Mouse (Mus musculus): ENCODE results near the gene Cttnbp2nl. TPM values are rescaled to one million over a fixed set of nuclear protein-coding genes. Genes with fewer than 3 reads are reported as not detected.

Cttnbp2nl gene
- polyA plus RNA-seq, 1 experiment from 2014 or later: 62.6 TPM

GRCm38 (mm10) chr3:105019826-105020692, 32.9 kb downstream of the Cttnbp2nl start:
- Histone ChIP-seq H3K9me3 (ENCODE audit: control insufficient read depth, low read length) (no peaks in the 10 kb centered on the region), H3K4me2 (ENCODE audit: low read length) (no peak overlapping the region), H3K27me3 (replicated peaks; ENCODE audit: control insufficient read depth, insufficient read depth, low read length) (no peaks in the 10 kb centered on the region), H3K4me3 (replicated peaks; ENCODE audit: low read length) (no peak overlapping the region), H3K4me1 (replicated peaks; ENCODE audit: control insufficient read depth, insufficient read depth, low read length) (peaks cover 4% of the 10 kb centered on the region; the same call in 1 of the 2 replicates), H3K27ac (ENCODE audit: low read length) (no peak overlapping the region), H3K9ac (replicated peaks; ENCODE audit: low read depth, low read length) (no peak overlapping the region), H3K36me3 (ENCODE audit: control insufficient read depth, insufficient read depth) (no peaks in the 10 kb centered on the region)
- 56% methylated on average over 12 of the region's 12 CpGs for WGBS
- no peak for ATAC-seq

GRCm38 (mm10) chr3:105018783-105019105, 34.2 kb downstream of the Cttnbp2nl start:
- H3K4me1 ChIP-seq (replicated peaks; ENCODE audit: control insufficient read depth, insufficient read depth, low read length): peaks cover 4% of the 10 kb centered on the region; the same call in 1 of the 2 replicates
- no peak overlapping the region for H3K4me3 ChIP-seq (replicated peaks; ENCODE audit: low read length)
- no peak overlapping the region for H3K27ac ChIP-seq (ENCODE audit: low read length)
- no peaks in the 10 kb centered on the region for H3K27me3 ChIP-seq (replicated peaks; ENCODE audit: control insufficient read depth, insufficient read depth, low read length)
- no peak overlapping the region for H3K4me2 ChIP-seq (ENCODE audit: low read length)
- WGBS: 94% methylated on average over 6 of the region's 6 CpGs
- no peaks in the 10 kb centered on the region for H3K9me3 ChIP-seq (ENCODE audit: control insufficient read depth, low read length)
- no peak overlapping the region for H3K9ac ChIP-seq (replicated peaks; ENCODE audit: low read depth, low read length)
- no peak for ATAC-seq
- no peaks in the 10 kb centered on the region for H3K36me3 ChIP-seq (ENCODE audit: control insufficient read depth, insufficient read depth)

DNA sequence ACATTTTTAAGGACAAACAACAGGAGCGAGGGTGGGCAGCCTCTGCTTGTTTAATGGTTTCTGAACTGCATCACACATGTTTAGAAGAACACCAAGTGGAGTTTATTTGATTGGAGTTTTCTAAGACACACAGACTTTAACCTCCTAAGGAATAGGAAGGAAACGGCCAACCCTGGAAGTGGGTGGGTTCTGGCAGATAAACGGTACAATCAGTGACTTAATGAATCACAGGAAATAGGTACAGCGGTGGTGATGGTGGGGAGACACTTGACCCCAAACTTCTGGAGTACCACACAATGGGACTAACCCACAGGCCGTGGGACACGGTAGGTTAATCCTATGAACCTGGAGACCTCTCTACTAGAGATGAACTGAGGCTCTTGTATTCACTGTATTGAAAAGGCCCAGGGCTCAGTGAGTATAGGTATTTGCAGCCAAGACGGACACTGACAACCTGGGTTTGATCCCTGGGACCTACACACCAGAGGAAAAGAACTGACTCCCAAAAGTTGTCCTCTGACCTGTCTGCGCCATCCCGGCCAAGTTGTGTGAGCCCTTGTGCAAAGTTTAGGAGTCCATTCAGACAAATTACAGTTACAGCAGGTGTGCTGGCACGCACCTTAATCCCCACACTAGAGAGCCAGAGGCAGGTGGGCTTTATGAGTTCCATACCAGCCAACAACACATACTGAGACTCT, 34.7 kb downstream of the Cttnbp2nl start:
- H3K4me3 ChIP-seq (replicated peaks; ENCODE audit: low read length): no peak overlapping the region
- no peak for ATAC-seq
- H3K27me3 ChIP-seq (replicated peaks; ENCODE audit: control insufficient read depth, insufficient read depth, low read length): no peaks in the 10 kb centered on the region
- H3K9ac ChIP-seq (replicated peaks; ENCODE audit: low read depth, low read length): no peak overlapping the region
- peaks cover 4% of the 10 kb centered on the region; the same call in 1 of the 2 replicates for H3K4me1 ChIP-seq (replicated peaks; ENCODE audit: control insufficient read depth, insufficient read depth, low read length)
- no peaks in the 10 kb centered on the region for H3K9me3 ChIP-seq (ENCODE audit: control insufficient read depth, low read length)
- 91% methylated on average over 10 of the region's 10 CpGs for WGBS
- no peaks in the 10 kb centered on the region for H3K36me3 ChIP-seq (ENCODE audit: control insufficient read depth, insufficient read depth)
- no peak overlapping the region for H3K4me2 ChIP-seq (ENCODE audit: low read length)
- H3K27ac ChIP-seq (ENCODE audit: low read length): no peak overlapping the region

GRCm38 (mm10) chr3:105017314-105017713, 35.6 kb downstream of the Cttnbp2nl start:
- no peak overlapping the region for H3K4me2 ChIP-seq (ENCODE audit: low read length)
- 90% methylated on average over 8 of the region's 8 CpGs for WGBS
- H3K4me1 ChIP-seq (replicated peaks; ENCODE audit: control insufficient read depth, insufficient read depth, low read length): peaks cover 4% of the 10 kb centered on the region; the same call in 1 of the 2 replicates
- no peak overlapping the region for H3K4me3 ChIP-seq (replicated peaks; ENCODE audit: low read length)
- H3K9ac ChIP-seq (replicated peaks; ENCODE audit: low read depth, low read length): no peak overlapping the region
- no peak overlapping the region for H3K27ac ChIP-seq (ENCODE audit: low read length)
- no peaks in the 10 kb centered on the region for H3K36me3 ChIP-seq (ENCODE audit: control insufficient read depth, insufficient read depth)
- H3K27me3 ChIP-seq (replicated peaks; ENCODE audit: control insufficient read depth, insufficient read depth, low read length): no peaks in the 10 kb centered on the region
- no peak for ATAC-seq
- no peaks in the 10 kb centered on the region for H3K9me3 ChIP-seq (ENCODE audit: control insufficient read depth, low read length)

DNA sequence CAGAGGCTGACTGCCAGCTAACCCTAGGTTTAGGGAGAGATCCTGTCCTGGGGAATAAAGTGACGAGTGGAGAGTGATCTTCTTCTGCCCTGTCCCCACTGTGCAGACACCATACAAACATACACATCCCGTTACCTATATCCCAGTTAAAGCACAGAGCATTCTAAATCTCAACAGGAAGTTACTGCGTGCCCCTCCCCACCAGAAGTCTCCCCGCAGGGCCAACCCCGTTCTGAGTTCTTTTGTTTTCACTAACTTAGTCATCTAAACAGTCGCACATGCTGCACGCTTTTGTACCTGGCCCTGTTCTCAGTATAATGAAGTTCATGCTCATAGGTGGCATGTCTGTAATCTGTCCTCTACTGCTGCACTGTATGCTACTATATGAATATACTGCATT, 36.7 kb downstream of the Cttnbp2nl start:
- no peaks in the 10 kb centered on the region; the same call in 1 of the 2 replicates for H3K36me3 ChIP-seq (ENCODE audit: control insufficient read depth, insufficient read depth)
- no peaks in the 10 kb centered on the region for H3K27me3 ChIP-seq (replicated peaks; ENCODE audit: control insufficient read depth, insufficient read depth, low read length)
- no peak overlapping the region for H3K27ac ChIP-seq (ENCODE audit: low read length)
- H3K4me1 ChIP-seq (replicated peaks; ENCODE audit: control insufficient read depth, insufficient read depth, low read length): peaks cover 4% of the 10 kb centered on the region; the same call in 1 of the 2 replicates
- no peaks in the 10 kb centered on the region for H3K9me3 ChIP-seq (ENCODE audit: control insufficient read depth, low read length)
- no peak overlapping the region for H3K4me3 ChIP-seq (replicated peaks; ENCODE audit: low read length)
- H3K9ac ChIP-seq (replicated peaks; ENCODE audit: low read depth, low read length): no peak overlapping the region
- 58% methylated on average over 7 of the region's 7 CpGs for WGBS
- ATAC-seq: 0 out of 2 replicates have a peak, but pooled peaks have one; percentile 38
- no peak overlapping the region for H3K4me2 ChIP-seq (ENCODE audit: low read length)

DNA sequence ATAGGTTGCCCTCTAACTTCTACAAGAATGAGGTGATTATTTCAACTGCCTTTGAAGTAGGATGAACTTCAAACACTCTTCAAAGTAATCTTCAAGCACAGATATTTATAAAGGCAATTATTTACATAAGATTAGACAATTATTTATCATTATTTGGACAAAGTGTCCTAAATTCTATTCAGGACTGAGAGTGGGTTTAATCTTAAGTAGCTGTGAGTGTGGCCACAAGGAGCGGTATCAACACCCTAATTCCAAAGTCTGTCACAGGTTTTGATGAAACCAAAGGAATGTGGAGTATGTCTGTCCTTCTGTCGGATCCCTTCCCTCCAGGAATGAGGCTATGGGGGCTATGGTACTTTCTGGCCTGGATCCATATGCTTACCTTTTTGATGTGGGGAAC, 38.0 kb downstream of the Cttnbp2nl start:
- 82% methylated on average over 2 of the region's 2 CpGs for WGBS
- no peaks in the 10 kb centered on the region for H3K9me3 ChIP-seq (ENCODE audit: control insufficient read depth, low read length)
- H3K4me3 ChIP-seq (replicated peaks; ENCODE audit: low read length): no peak overlapping the region
- no peak overlapping the region for H3K27ac ChIP-seq (ENCODE audit: low read length)
- H3K9ac ChIP-seq (replicated peaks; ENCODE audit: low read depth, low read length): no peak overlapping the region
- peaks cover 4% of the 10 kb centered on the region; the same call in 1 of the 2 replicates for H3K4me1 ChIP-seq (replicated peaks; ENCODE audit: control insufficient read depth, insufficient read depth, low read length)
- H3K36me3 ChIP-seq (ENCODE audit: control insufficient read depth, insufficient read depth): peaks cover 12% of the 10 kb centered on the region
- no peak overlapping the region for H3K4me2 ChIP-seq (ENCODE audit: low read length)
- no peak for ATAC-seq
- no peaks in the 10 kb centered on the region for H3K27me3 ChIP-seq (replicated peaks; ENCODE audit: control insufficient read depth, insufficient read depth, low read length)

- Histone ChIP-seq H3K9me3 (ENCODE audit: control insufficient read depth, low read length) (no peaks in the 10 kb centered on the region), H3K9ac (replicated peaks; ENCODE audit: low read depth, low read length) (no peak overlapping the region), H3K4me2 (ENCODE audit: low read length) (no peak overlapping the region), H3K27ac (ENCODE audit: low read length) (no peak overlapping the region), H3K36me3 (ENCODE audit: control insufficient read depth, insufficient read depth) (peaks cover 21% of the 10 kb centered on the region), H3K27me3 (replicated peaks; ENCODE audit: control insufficient read depth, insufficient read depth, low read length) (no peaks in the 10 kb centered on the region), H3K4me3 (replicated peaks; ENCODE audit: low read length) (no peak overlapping the region), H3K4me1 (replicated peaks; ENCODE audit: control insufficient read depth, insufficient read depth, low read length) (peaks cover 4% of the 10 kb centered on the region; the same call in 1 of the 2 replicates)
- 85% methylated on average over 7 of the region's 7 CpGs for WGBS
- no peak for ATAC-seq
Observed at GRCm38 (mm10) chr3:105012696-105013313, 40.1 kb downstream of the Cttnbp2nl start.

- H3K36me3 ChIP-seq (ENCODE audit: control insufficient read depth, insufficient read depth): peaks cover 28% of the 10 kb centered on the region
- H3K27me3 ChIP-seq (replicated peaks; ENCODE audit: control insufficient read depth, insufficient read depth, low read length): no peaks in the 10 kb centered on the region
- no peak overlapping the region for H3K27ac ChIP-seq (ENCODE audit: low read length)
- no peak overlapping the region for H3K4me3 ChIP-seq (replicated peaks; ENCODE audit: low read length)
- WGBS: 88% methylated on average over 5 of the region's 5 CpGs
- no peaks in the 10 kb centered on the region for H3K9me3 ChIP-seq (ENCODE audit: control insufficient read depth, low read length)
- ATAC-seq: no peak
- no peak overlapping the region for H3K9ac ChIP-seq (replicated peaks; ENCODE audit: low read depth, low read length)
- H3K4me2 ChIP-seq (ENCODE audit: low read length): no peak overlapping the region
- H3K4me1 ChIP-seq (replicated peaks; ENCODE audit: control insufficient read depth, insufficient read depth, low read length): peaks cover 4% of the 10 kb centered on the region; the same call in 1 of the 2 replicates
Observed at GRCm38 (mm10) chr3:105011883-105012282, 41.1 kb downstream of the Cttnbp2nl start.

- Histone ChIP-seq H3K27ac (ENCODE audit: low read length) (no peak overlapping the region), H3K36me3 (ENCODE audit: control insufficient read depth, insufficient read depth) (peaks cover 34% of the 10 kb centered on the region), H3K9me3 (ENCODE audit: control insufficient read depth, low read length) (no peaks in the 10 kb centered on the region), H3K27me3 (replicated peaks; ENCODE audit: control insufficient read depth, insufficient read depth, low read length) (no peaks in the 10 kb centered on the region), H3K4me3 (replicated peaks; ENCODE audit: low read length) (no peak overlapping the region), H3K4me1 (replicated peaks; ENCODE audit: control insufficient read depth, insufficient read depth, low read length) (no peaks in the 10 kb centered on the region), H3K9ac (replicated peaks; ENCODE audit: low read depth, low read length) (no peak overlapping the region), H3K4me2 (ENCODE audit: low read length) (no peak overlapping the region)
- ATAC-seq: no peak
- 92% methylated on average over 11 of the region's 11 CpGs for WGBS
Observed at GRCm38 (mm10) chr3:105010681-105011339, 42.1 kb downstream of the Cttnbp2nl start.
